In genomic region chr2:173153266-173153665, GRCm38 (mm10) we compare ENCODE assay signal across 14 mouse cellular contexts. TPM values are rescaled to one million over a fixed set of nuclear protein-coding genes. Genes with fewer than 3 reads are reported as not detected.
"Had no signal": no experiment of that assay in that cellular context is flagged by ENCODE, and none has a peak within 500 bp of the region (broad histone marks: within the 10 kb centered on the region; RNA-seq: fewer than 3 reads in every experiment).

No protein-coding gene starts in this region.

- H3K9me3 ChIP-seq: limb, embryonic 15.5 days; neural tube, embryonic 12.5 days had no signal

- ATAC-seq: inflammation-experienced regulatory T-cells, adult 6 months had no signal

- H3K4me2 ChIP-seq: limb, embryonic 15.5 days; neural tube, embryonic 12.5 days had no signal

- H3K4me1 ChIP-seq: limb, embryonic 15.5 days; neural tube, embryonic 12.5 days had no signal

- H3K27ac ChIP-seq: limb, embryonic 15.5 days; neural tube, embryonic 12.5 days had no signal

- H3K9ac ChIP-seq: limb, embryonic 15.5 days; neural tube, embryonic 12.5 days had no signal

- H3K4me3 ChIP-seq: limb, embryonic 15.5 days; myocyte; neural tube, embryonic 12.5 days had no signal

- H3K36me3 ChIP-seq: limb, embryonic 15.5 days; neural tube, embryonic 12.5 days had no signal

- H3K27me3 ChIP-seq: limb, embryonic 15.5 days; neural tube, embryonic 12.5 days had no signal

- DNase-seq: layer of hippocampus, adult 9-11 months; layer of hippocampus, postnatal 36 days; lung, adult 18-20 months; midbrain, embryonic 14.5 days; spleen, adult 18-20 months; thymus, postnatal 36 days had no signal

RNA-seq across cellular contexts. Expression of gene Pck1, which starts 0.4 kb away (rescaled TPM):
- total RNA-seq: layer of hippocampus, adult 18-20 months; layer of hippocampus, postnatal 36 days; left cerebral cortex, postnatal 25 days; neutrophil, adult 5-6 weeks had no signal
- polyA plus RNA-seq: inflammation-experienced regulatory T-cells, adult 6 months; lung, embryonic 16.5 days; midbrain, embryonic 14.5 days; myocyte; neural tube, embryonic 12.5 days had no signal

RNA-seq across cellular contexts. Expression of gene Ctcfl, which starts 33.9 kb away (rescaled TPM):
- total RNA-seq: layer of hippocampus, adult 18-20 months; layer of hippocampus, postnatal 36 days; neutrophil, adult 5-6 weeks had no signal
- polyA plus RNA-seq: inflammation-experienced regulatory T-cells, adult 6 months; midbrain, embryonic 14.5 days; myocyte had no signal
